Mouse (Mus musculus): ENCODE measurements around the gene Cenps. TPM values are rescaled to one million over a fixed set of nuclear protein-coding genes. Genes with fewer than 3 reads are reported as not detected.

Cenps gene
- polyA plus RNA-seq, 1 experiment from 2014 or later = 18.7 TPM

DNA sequence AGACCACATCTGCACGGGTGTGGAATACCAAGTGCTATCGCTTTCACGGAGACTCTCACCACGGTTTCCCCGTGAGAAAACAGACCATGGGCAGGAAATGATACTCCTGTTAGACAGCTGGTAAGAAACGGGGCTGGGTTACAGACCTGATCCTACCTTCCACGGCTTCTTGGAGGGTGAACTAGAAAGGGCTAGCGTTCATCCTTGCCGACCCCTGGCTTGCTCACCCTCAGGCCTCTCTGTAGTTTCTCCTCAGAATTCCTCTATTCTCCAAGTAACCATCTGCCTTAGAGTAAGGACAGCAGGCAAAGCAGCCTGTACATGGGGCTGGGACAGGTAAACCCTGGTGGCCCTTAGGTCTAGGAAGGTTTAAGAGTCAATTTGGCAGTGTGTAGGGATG lies 11.8 kb upstream of the Cenps start:
- WGBS = 84% methylated on average over 9 of the region's 9 CpGs
- ATAC-seq (ENCODE audit: low FRiP score) = no peak
- Histone ChIP-seq H3K27ac (no peak overlapping the region), H3K4me3 (replicated peaks; ENCODE audit: low read length) (no peak overlapping the region), H3K4me1 (replicated peaks; ENCODE audit: control insufficient read depth, insufficient read depth, low read length) (no peaks in the 10 kb centered on the region), H3K9ac (no peak overlapping the region), H3K27me3 (ENCODE audit: control insufficient read depth, insufficient read depth, low read length) (no peaks in the 10 kb centered on the region), H3K9me3 (ENCODE audit: control insufficient read depth, low read length) (no peaks in the 10 kb centered on the region), H3K4me2 (replicated peaks) (no peak overlapping the region), H3K36me3 (replicated peaks; ENCODE audit: control insufficient read depth, insufficient read depth) (peaks cover 52% of the 10 kb centered on the region)
- no peak for DNase-seq (ENCODE audit: low spot score)

GRCm38 (mm10) chr4:149148084-149148483 lies 10.7 kb upstream of the Cenps start:
- ATAC-seq (ENCODE audit: low FRiP score) (no peak), DNase-seq (ENCODE audit: low spot score) (no peak)
- H3K4me2 ChIP-seq (replicated peaks) = no peak overlapping the region
- 83% methylated on average over 4 of the region's 4 CpGs for WGBS
- H3K36me3 ChIP-seq (replicated peaks; ENCODE audit: control insufficient read depth, insufficient read depth) = peaks cover 41% of the 10 kb centered on the region
- H3K9me3 ChIP-seq (ENCODE audit: control insufficient read depth, low read length) = no peaks in the 10 kb centered on the region
- no peak overlapping the region for H3K27ac ChIP-seq
- H3K27me3 ChIP-seq (ENCODE audit: control insufficient read depth, insufficient read depth, low read length) = no peaks in the 10 kb centered on the region
- no peak overlapping the region for H3K9ac ChIP-seq
- H3K4me3 ChIP-seq (replicated peaks; ENCODE audit: low read length) = no peak overlapping the region
- H3K4me1 ChIP-seq (replicated peaks; ENCODE audit: control insufficient read depth, insufficient read depth, low read length) = no peaks in the 10 kb centered on the region

DNA sequence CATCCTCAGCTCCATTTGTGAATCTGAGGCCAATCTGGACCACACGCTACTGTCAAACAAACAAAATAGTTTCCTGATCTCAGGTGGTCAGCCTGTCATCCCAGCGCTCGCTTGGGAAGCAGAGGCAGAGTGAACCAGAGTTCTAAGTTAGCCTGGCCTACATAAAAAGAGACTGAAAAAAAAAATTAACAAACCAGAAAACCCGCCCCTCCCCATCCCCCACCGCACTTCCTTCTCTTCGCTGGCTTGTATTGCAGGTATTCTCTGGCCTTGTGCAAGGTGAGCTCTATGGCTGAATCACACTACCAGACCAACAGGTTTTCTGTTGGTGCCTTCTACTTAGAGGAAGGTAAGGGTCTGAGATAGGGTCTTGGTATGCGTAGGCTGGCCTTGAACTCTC lies 10.1 kb upstream of the Cenps start:
- Histone ChIP-seq H3K4me1 (replicated peaks; ENCODE audit: control insufficient read depth, insufficient read depth, low read length) (no peaks in the 10 kb centered on the region), H3K36me3 (replicated peaks; ENCODE audit: control insufficient read depth, insufficient read depth) (peaks cover 36% of the 10 kb centered on the region), H3K27ac (no peak overlapping the region), H3K9ac (no peak overlapping the region), H3K9me3 (ENCODE audit: control insufficient read depth, low read length) (no peaks in the 10 kb centered on the region), H3K4me3 (replicated peaks; ENCODE audit: low read length) (no peak overlapping the region), H3K4me2 (replicated peaks) (no peak overlapping the region), H3K27me3 (ENCODE audit: control insufficient read depth, insufficient read depth, low read length) (no peaks in the 10 kb centered on the region)
- 90% methylated on average over 7 of the region's 7 CpGs for WGBS
- ATAC-seq (ENCODE audit: low FRiP score) = no peak
- no peak for DNase-seq (ENCODE audit: low spot score)

GRCm38 (mm10) chr4:149145151-149145550 lies 7.7 kb upstream of the Cenps start:
- no peak for ATAC-seq (ENCODE audit: low FRiP score)
- H3K4me1 ChIP-seq (replicated peaks; ENCODE audit: control insufficient read depth, insufficient read depth, low read length) = no peaks in the 10 kb centered on the region
- H3K27me3 ChIP-seq (ENCODE audit: control insufficient read depth, insufficient read depth, low read length) = no peaks in the 10 kb centered on the region
- peaks cover 12% of the 10 kb centered on the region for H3K36me3 ChIP-seq (replicated peaks; ENCODE audit: control insufficient read depth, insufficient read depth)
- 83% methylated on average over 4 of the region's 4 CpGs for WGBS
- DNase-seq (ENCODE audit: low spot score) = no peak
- H3K9ac ChIP-seq = no peak overlapping the region
- H3K4me2 ChIP-seq (replicated peaks) = no peak overlapping the region
- H3K9me3 ChIP-seq (ENCODE audit: control insufficient read depth, low read length) = no peaks in the 10 kb centered on the region
- no peak overlapping the region for H3K4me3 ChIP-seq (replicated peaks; ENCODE audit: low read length)
- H3K27ac ChIP-seq = no peak overlapping the region

GRCm38 (mm10) chr4:149144459-149144858 lies 7.0 kb upstream of the Cenps start:
- Histone ChIP-seq H3K9me3 (ENCODE audit: control insufficient read depth, low read length) (no peaks in the 10 kb centered on the region), H3K9ac (no peak overlapping the region), H3K4me1 (replicated peaks; ENCODE audit: control insufficient read depth, insufficient read depth, low read length) (no peaks in the 10 kb centered on the region), H3K4me3 (replicated peaks; ENCODE audit: low read length) (no peak overlapping the region), H3K36me3 (replicated peaks; ENCODE audit: control insufficient read depth, insufficient read depth) (peaks cover 5% of the 10 kb centered on the region; the same call in 1 of the 2 replicates), H3K27me3 (ENCODE audit: control insufficient read depth, insufficient read depth, low read length) (no peaks in the 10 kb centered on the region), H3K27ac (peak overlapping the region; percentile 33; the same call in 1 of the 2 replicates), H3K4me2 (replicated peaks) (no peak overlapping the region)
- DNase-seq (ENCODE audit: low spot score) = peak; percentile 92
- WGBS = 3% methylated on average over 3 of the region's 3 CpGs
- peak; percentile 81 for ATAC-seq (ENCODE audit: low FRiP score)

DNA sequence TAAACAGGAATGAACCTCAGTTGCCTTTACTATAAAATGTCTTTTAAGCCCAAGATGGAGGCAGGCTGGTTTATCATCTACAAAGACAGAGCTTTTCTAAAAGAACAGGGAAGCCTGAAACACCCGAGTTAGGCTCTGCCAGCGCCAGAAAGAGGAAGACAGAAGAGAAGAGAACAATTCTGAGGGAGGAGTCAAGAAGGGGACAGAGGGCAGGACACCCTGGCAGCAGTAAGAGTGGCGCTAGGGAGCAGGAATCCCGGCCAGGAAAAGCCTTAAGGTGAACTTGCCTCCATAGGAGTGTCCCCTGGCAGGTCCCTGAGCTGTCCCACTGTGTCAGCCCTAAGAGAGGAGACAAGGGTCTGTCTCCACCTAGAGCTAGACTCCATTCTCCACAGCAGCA lies 6.2 kb upstream of the Cenps start:
- ATAC-seq (ENCODE audit: low FRiP score) = no peak
- WGBS = 29% methylated on average over 4 of the region's 4 CpGs

GRCm38 (mm10) chr4:149138515-149138914 lies 1.1 kb upstream of the Cenps start:
- H3K4me1 ChIP-seq (replicated peaks; ENCODE audit: control insufficient read depth, insufficient read depth, low read length) = 0 out of 2 replicates have a peak, but pooled peaks cover 5% of the 10 kb centered on the region
- H3K9me3 ChIP-seq (ENCODE audit: control insufficient read depth, low read length) = no peaks in the 10 kb centered on the region
- no peak overlapping the region for H3K9ac ChIP-seq
- no peaks in the 10 kb centered on the region for H3K36me3 ChIP-seq (replicated peaks; ENCODE audit: control insufficient read depth, insufficient read depth)
- no peak for DNase-seq (ENCODE audit: low spot score)
- no peaks in the 10 kb centered on the region for H3K27me3 ChIP-seq (ENCODE audit: control insufficient read depth, insufficient read depth, low read length)
- no peak overlapping the region for H3K4me2 ChIP-seq (replicated peaks)
- ATAC-seq (ENCODE audit: low FRiP score) = no peak
- WGBS = 85% methylated on average over 8 of the region's 8 CpGs
- H3K4me3 ChIP-seq (replicated peaks; ENCODE audit: low read length) = no peak overlapping the region
- no peak overlapping the region for H3K27ac ChIP-seq

More for the DNA sequence above, 6.2 kb upstream of the Cenps start:
- DNase-seq (ENCODE audit: low spot score) = no peak
- Histone ChIP-seq H3K9ac (no peak overlapping the region), H3K36me3 (replicated peaks; ENCODE audit: control insufficient read depth, insufficient read depth) (no peaks in the 10 kb centered on the region), H3K27ac (no peak overlapping the region), H3K27me3 (ENCODE audit: control insufficient read depth, insufficient read depth, low read length) (no peaks in the 10 kb centered on the region), H3K4me1 (replicated peaks; ENCODE audit: control insufficient read depth, insufficient read depth, low read length) (no peaks in the 10 kb centered on the region), H3K4me3 (replicated peaks; ENCODE audit: low read length) (no peak overlapping the region), H3K4me2 (replicated peaks) (no peak overlapping the region), H3K9me3 (ENCODE audit: control insufficient read depth, low read length) (no peaks in the 10 kb centered on the region)

DNA sequence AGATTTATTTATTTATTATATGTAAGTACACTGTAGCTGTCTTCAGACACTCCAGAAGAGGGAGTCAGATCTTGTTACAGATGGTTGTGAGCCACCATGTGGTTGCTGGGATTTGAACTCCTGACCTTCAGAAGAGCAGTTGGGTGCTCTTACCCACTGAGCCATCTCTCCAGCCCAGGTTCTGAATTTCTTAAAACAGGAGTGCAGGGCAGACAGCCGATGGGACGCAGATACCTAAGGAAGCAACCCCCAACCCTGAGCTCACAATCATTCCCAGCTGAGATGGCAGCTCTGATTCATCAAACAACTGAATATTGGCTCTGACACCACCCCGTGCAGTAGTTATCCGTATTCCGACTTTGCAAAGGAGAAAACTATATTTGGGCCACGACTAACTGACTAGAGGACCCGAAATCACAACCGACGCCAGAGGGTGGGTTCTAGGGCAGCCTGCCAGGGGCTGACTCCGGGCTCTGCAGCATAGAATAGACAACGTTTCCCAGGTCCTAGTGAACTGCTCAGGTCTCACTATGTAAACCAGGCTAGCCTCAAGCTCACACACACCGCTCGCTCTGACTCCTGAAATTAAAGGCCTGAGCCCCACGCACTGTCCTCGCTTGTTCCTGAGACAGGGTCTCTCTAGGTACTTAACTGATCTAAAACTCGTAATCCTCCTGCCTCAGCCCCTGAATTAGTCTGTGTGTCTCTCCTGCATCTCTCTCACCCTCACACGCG lies 1.1 kb downstream of the Cenps start:
- WGBS = 68% methylated on average over 18 of the region's 18 CpGs
- Histone ChIP-seq H3K9ac (peak overlapping the region; percentile 73; the same call in 1 of the 2 replicates), H3K9me3 (ENCODE audit: control insufficient read depth, low read length) (no peaks in the 10 kb centered on the region), H3K27ac (no peak overlapping the region), H3K4me1 (replicated peaks; ENCODE audit: control insufficient read depth, insufficient read depth, low read length) (0 out of 2 replicates have a peak, but pooled peaks cover 5% of the 10 kb centered on the region), H3K4me2 (replicated peaks) (peak overlapping the region; percentile 68), H3K36me3 (replicated peaks; ENCODE audit: control insufficient read depth, insufficient read depth) (no peaks in the 10 kb centered on the region), H3K27me3 (ENCODE audit: control insufficient read depth, insufficient read depth, low read length) (no peaks in the 10 kb centered on the region), H3K4me3 (replicated peaks; ENCODE audit: low read length) (peak overlapping the region; percentile 71)
- ATAC-seq (ENCODE audit: low FRiP score) = no peak
- no peak for DNase-seq (ENCODE audit: low spot score)

DNA sequence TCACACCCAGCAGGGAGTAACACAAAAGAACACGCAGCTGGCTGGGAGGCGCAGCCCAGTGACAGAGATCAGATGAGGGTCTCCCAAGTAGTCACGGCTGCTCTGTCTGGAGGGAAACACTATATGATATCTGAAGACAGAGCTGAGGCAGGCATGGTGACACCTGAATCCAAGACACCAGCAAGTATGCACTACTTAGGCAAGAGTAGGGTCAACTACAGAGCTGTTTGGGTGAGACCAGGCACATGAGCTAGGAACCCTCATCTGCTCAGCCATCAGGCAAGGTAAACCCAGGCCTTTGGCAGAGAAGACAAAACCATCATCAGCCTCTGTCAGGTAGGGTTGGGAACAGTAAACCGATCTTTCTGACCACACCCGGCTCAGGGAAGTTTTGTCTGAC lies 4.0 kb downstream of the Cenps start:
- 87% methylated on average over 5 of the region's 5 CpGs for WGBS
- ATAC-seq (ENCODE audit: low FRiP score) = no peak
- DNase-seq (ENCODE audit: low spot score) = no peak

More for the DNA sequence above, 4.0 kb downstream of the Cenps start:
- 0 out of 2 replicates have a peak, but pooled peaks cover 5% of the 10 kb centered on the region for H3K4me1 ChIP-seq (replicated peaks; ENCODE audit: control insufficient read depth, insufficient read depth, low read length)
- no peak overlapping the region for H3K4me3 ChIP-seq (replicated peaks; ENCODE audit: low read length)
- H3K4me2 ChIP-seq (replicated peaks) = no peak overlapping the region
- no peaks in the 10 kb centered on the region for H3K9me3 ChIP-seq (ENCODE audit: control insufficient read depth, low read length)
- no peaks in the 10 kb centered on the region for H3K27me3 ChIP-seq (ENCODE audit: control insufficient read depth, insufficient read depth, low read length)
- peaks cover 8% of the 10 kb centered on the region; the same call in 1 of the 2 replicates for H3K36me3 ChIP-seq (replicated peaks; ENCODE audit: control insufficient read depth, insufficient read depth)
- H3K27ac ChIP-seq = no peak overlapping the region
- 0 out of 2 replicates have a peak overlapping the region, but pooled peaks have one; percentile 5 for H3K9ac ChIP-seq
